Mouse (Mus musculus) embryonic fibroblast, embryonic 13.5 days (primary cell): Measurements from ENCODE around the gene Tedc2.

Experiments used
- CTCF ChIP-seq: IDR thresholded peaks from 2 replicates; pipeline ENCODE4 v1.5.1; 2011; ENCODE audit warnings: mild to moderate bottlenecking, control low read depth, low read length, moderate library complexity, borderline replicate concordance; ENCODE audit not compliant: insufficient read depth
- POLR2A ChIP-seq: IDR thresholded peaks from 2 replicates; pipeline ENCODE4 v1.6.1; 2011; ENCODE audit warnings: low read depth, mild to moderate bottlenecking, control low read depth, low read length, moderate library complexity

- TF ChIP-seq CTCF, result peak; percentile 66; the same call in 1 of the 2 replicates
- TF ChIP-seq POLR2A, result no peak
These were observed 47.2 kb downstream of the Tedc2 start for GRCm38 (mm10) chr17:24173423-24173822.
